Mouse (Mus musculus): ENCODE measurements around the gene Slc22a17. TPM values are rescaled to one million over a fixed set of nuclear protein-coding genes. Genes with fewer than 3 reads are reported as not detected.
A peak's percentile ranks its signal among the peaks of the same experiment; 100 is the strongest.
"Not testable (repeated sequence)": the region's sequence is repeated elsewhere in the genome, so short reads cannot be mapped to it uniquely, and the experiment has no call there.

The Slc22a17 gene
- polyA plus RNA-seq (2012; rRNA removed), result 15.2 and 18.0 TPM in 2 replicates

- TF ChIP-seq CTCF (IDR thresholded peaks at IDR 0.05; ENCODE audit: extremely low read depth, insufficient read length, insufficient replicate concordance, low read depth, low read length) (no peak), POLR2A (IDR thresholded peaks at IDR 0.05; ENCODE audit: low read depth, low read length) (peak; percentile 39; the same call in 1 of the 2 replicates)
- no peak within 1 kb of the TSS for H3K27ac ChIP-seq (ENCODE audit: insufficient read depth, low read depth, low read length)
- no peaks in the 10 kb centered on the region for H3K36me3 ChIP-seq (ENCODE audit: control insufficient read depth, insufficient read depth, low read length)
- under 1% methylated on average over 28 of the region's 28 CpGs for WGBS
- peak within 1 kb of the TSS; percentile 72 for H3K4me3 ChIP-seq (ENCODE audit: low read depth, low read length)
- H3K27me3 ChIP-seq (ENCODE audit: control insufficient read depth, insufficient read depth, low read length), result peaks cover 15% of the 10 kb centered on the region
- peaks cover 6% of the 10 kb centered on the region for H3K4me1 ChIP-seq (ENCODE audit: control insufficient read depth, insufficient read depth, insufficient read length, low read length)
These were observed at the start of gene Slc22a17 for GRCm38 (mm10) chr14:54912886-54913285. Slc22a17 (minus strand) TSS chr14:54913132.

- no peak overlapping the region for H3K27ac ChIP-seq (ENCODE audit: insufficient read depth, low read depth, low read length)
- TF ChIP-seq POLR2A (IDR thresholded peaks at IDR 0.05; ENCODE audit: low read depth, low read length), result no peak
- TF ChIP-seq CTCF (IDR thresholded peaks at IDR 0.05; ENCODE audit: extremely low read depth, insufficient read length, insufficient replicate concordance, low read depth, low read length), result no peak
- WGBS, result 61% methylated on average over 7 of the region's 7 CpGs
- H3K4me3 ChIP-seq (ENCODE audit: low read depth, low read length), result no peak overlapping the region
- no peaks in the 10 kb centered on the region for H3K4me1 ChIP-seq (ENCODE audit: control insufficient read depth, insufficient read depth, insufficient read length, low read length)
- no peaks in the 10 kb centered on the region for H3K27me3 ChIP-seq (ENCODE audit: control insufficient read depth, insufficient read depth, low read length)
- no peaks in the 10 kb centered on the region for H3K36me3 ChIP-seq (ENCODE audit: control insufficient read depth, insufficient read depth, low read length)
These were observed 49.8 kb upstream of the Slc22a17 start for GRCm38 (mm10) chr14:54962714-54963113.

GRCm38 (mm10) chr14:54961487-54961886 lies 48.6 kb upstream of the Slc22a17 start:
- WGBS, result 77% methylated on average over 5 of the region's 5 CpGs
- no peaks in the 10 kb centered on the region for H3K4me1 ChIP-seq (ENCODE audit: control insufficient read depth, insufficient read depth, insufficient read length, low read length)
- TF ChIP-seq POLR2A (IDR thresholded peaks at IDR 0.05; ENCODE audit: low read depth, low read length), result no peak
- TF ChIP-seq CTCF (IDR thresholded peaks at IDR 0.05; ENCODE audit: extremely low read depth, insufficient read length, insufficient replicate concordance, low read depth, low read length), result no peak

GRCm38 (mm10) chr14:54960769-54961168 lies 47.8 kb upstream of the Slc22a17 start:
- no peak overlapping the region for H3K4me3 ChIP-seq (ENCODE audit: low read depth, low read length)
- H3K27me3 ChIP-seq (ENCODE audit: control insufficient read depth, insufficient read depth, low read length), result no peaks in the 10 kb centered on the region
- 67% methylated on average over 10 of the region's 10 CpGs for WGBS
- no peak for TF ChIP-seq POLR2A (IDR thresholded peaks at IDR 0.05; ENCODE audit: low read depth, low read length)
- no peak for TF ChIP-seq CTCF (IDR thresholded peaks at IDR 0.05; ENCODE audit: extremely low read depth, insufficient read length, insufficient replicate concordance, low read depth, low read length)
- H3K27ac ChIP-seq (ENCODE audit: insufficient read depth, low read depth, low read length), result no peak overlapping the region
- no peaks in the 10 kb centered on the region for H3K4me1 ChIP-seq (ENCODE audit: control insufficient read depth, insufficient read depth, insufficient read length, low read length)
- H3K36me3 ChIP-seq (ENCODE audit: control insufficient read depth, insufficient read depth, low read length), result no peaks in the 10 kb centered on the region

More at GRCm38 (mm10) chr14:54961487-54961886, 48.6 kb upstream of the Slc22a17 start:
- Histone ChIP-seq H3K4me3 (ENCODE audit: low read depth, low read length) (no peak overlapping the region), H3K36me3 (ENCODE audit: control insufficient read depth, insufficient read depth, low read length) (no peaks in the 10 kb centered on the region), H3K27ac (ENCODE audit: insufficient read depth, low read depth, low read length) (no peak overlapping the region), H3K27me3 (ENCODE audit: control insufficient read depth, insufficient read depth, low read length) (no peaks in the 10 kb centered on the region)

GRCm38 (mm10) chr14:54959853-54960613 lies 47.1 kb upstream of the Slc22a17 start:
- not testable (repeated sequence) for H3K4me1 ChIP-seq (ENCODE audit: control insufficient read depth, insufficient read depth, insufficient read length, low read length); H3K27me3 ChIP-seq (ENCODE audit: control insufficient read depth, insufficient read depth, low read length); H3K27ac ChIP-seq (ENCODE audit: insufficient read depth, low read depth, low read length); H3K4me3 ChIP-seq (ENCODE audit: low read depth, low read length); H3K36me3 ChIP-seq (ENCODE audit: control insufficient read depth, insufficient read depth, low read length)
- 90% methylated on average over 12 of the region's 12 CpGs for WGBS

GRCm38 (mm10) chr14:54959197-54959596 lies 46.3 kb upstream of the Slc22a17 start:
- 87% methylated on average over 3 of the region's 3 CpGs for WGBS
- no peak overlapping the region for H3K27ac ChIP-seq (ENCODE audit: insufficient read depth, low read depth, low read length)
- no peaks in the 10 kb centered on the region for H3K4me1 ChIP-seq (ENCODE audit: control insufficient read depth, insufficient read depth, insufficient read length, low read length)
- H3K27me3 ChIP-seq (ENCODE audit: control insufficient read depth, insufficient read depth, low read length), result no peaks in the 10 kb centered on the region
- TF ChIP-seq POLR2A (IDR thresholded peaks at IDR 0.05; ENCODE audit: low read depth, low read length), result no peak
- TF ChIP-seq CTCF (IDR thresholded peaks at IDR 0.05; ENCODE audit: extremely low read depth, insufficient read length, insufficient replicate concordance, low read depth, low read length), result no peak
- no peak overlapping the region for H3K4me3 ChIP-seq (ENCODE audit: low read depth, low read length)
- H3K36me3 ChIP-seq (ENCODE audit: control insufficient read depth, insufficient read depth, low read length), result no peaks in the 10 kb centered on the region

- Histone ChIP-seq H3K36me3 (ENCODE audit: control insufficient read depth, insufficient read depth, low read length) (no peaks in the 10 kb centered on the region), H3K4me3 (ENCODE audit: low read depth, low read length) (no peak overlapping the region), H3K27me3 (ENCODE audit: control insufficient read depth, insufficient read depth, low read length) (no peaks in the 10 kb centered on the region), H3K4me1 (ENCODE audit: control insufficient read depth, insufficient read depth, insufficient read length, low read length) (no peaks in the 10 kb centered on the region), H3K27ac (ENCODE audit: insufficient read depth, low read depth, low read length) (no peak overlapping the region)
- 79% methylated on average over 4 of the region's 4 CpGs for WGBS
- TF ChIP-seq POLR2A (IDR thresholded peaks at IDR 0.05; ENCODE audit: low read depth, low read length) (no peak), CTCF (IDR thresholded peaks at IDR 0.05; ENCODE audit: extremely low read depth, insufficient read length, insufficient replicate concordance, low read depth, low read length) (no peak)
These were observed 45.6 kb upstream of the Slc22a17 start for GRCm38 (mm10) chr14:54958503-54958902.
